Mouse (Mus musculus): ENCODE measurements around the gene Mcub.
A peak's percentile ranks its signal among the peaks of the same experiment; 100 is the strongest.

The Mcub gene

GRCm38 (mm10) chr3:129949158-129949773, 20.7 kb downstream of the Mcub start:
- peak; percentile 4 for DNase-seq (ENCODE audit: low spot score)

GRCm38 (mm10) chr3:129948359-129948758, 21.6 kb downstream of the Mcub start:
- peak; percentile 47 for DNase-seq (ENCODE audit: low spot score)

GRCm38 (mm10) chr3:129946217-129946914, 23.6 kb downstream of the Mcub start:
- no peak for DNase-seq (ENCODE audit: low spot score)

- DNase-seq (ENCODE audit: low spot score), result peak; percentile 35
Measured at GRCm38 (mm10) chr3:129943813-129944212, 26.2 kb downstream of the Mcub start.

- DNase-seq (ENCODE audit: low spot score), result no peak
Measured at GRCm38 (mm10) chr3:129941291-129941690, 28.7 kb downstream of the Mcub start.

GRCm38 (mm10) chr3:129940780-129941179, 29.2 kb downstream of the Mcub start:
- DNase-seq (ENCODE audit: low spot score), result no peak

GRCm38 (mm10) chr3:129939058-129939457, 30.9 kb downstream of the Mcub start:
- DNase-seq (ENCODE audit: low spot score), result no peak

- no peak for DNase-seq (ENCODE audit: low spot score)
Measured at GRCm38 (mm10) chr3:129937848-129938247, 32.2 kb downstream of the Mcub start.

- DNase-seq (ENCODE audit: low spot score), result no peak
Measured at GRCm38 (mm10) chr3:129936561-129936960, 33.4 kb downstream of the Mcub start.

- DNase-seq (ENCODE audit: low spot score), result no peak
Measured at GRCm38 (mm10) chr3:129932443-129932842, 37.6 kb downstream of the Mcub start.

- no peak for DNase-seq (ENCODE audit: low spot score)
Measured at GRCm38 (mm10) chr3:129930213-129930778, 39.7 kb downstream of the Mcub start.

GRCm38 (mm10) chr3:129925861-129926260, 44.1 kb downstream of the Mcub start:
- no peak for DNase-seq (ENCODE audit: low spot score)

GRCm38 (mm10) chr3:129923581-129923980, 46.4 kb downstream of the Mcub start:
- no peak for DNase-seq (ENCODE audit: low spot score)

GRCm38 (mm10) chr3:129918434-129918833, 51.6 kb downstream of the Mcub start:
- DNase-seq (ENCODE audit: low spot score), result peak; percentile 69

- DNase-seq (ENCODE audit: low spot score), result no peak
Measured at GRCm38 (mm10) chr3:129917424-129917823, 52.6 kb downstream of the Mcub start.

- no peak for DNase-seq (ENCODE audit: low spot score)
Measured at GRCm38 (mm10) chr3:129913241-129913640, 56.8 kb downstream of the Mcub start.

GRCm38 (mm10) chr3:129912025-129912424, 58.0 kb downstream of the Mcub start:
- DNase-seq (ENCODE audit: low spot score), result no peak

- DNase-seq (ENCODE audit: low spot score), result no peak
Measured at GRCm38 (mm10) chr3:129904381-129905132, 65.4 kb downstream of the Mcub start.

GRCm38 (mm10) chr3:129903866-129904265, 66.1 kb downstream of the Mcub start:
- DNase-seq (ENCODE audit: low spot score), result no peak

- DNase-seq (ENCODE audit: low spot score), result no peak
Measured at GRCm38 (mm10) chr3:129903369-129903768, 66.6 kb downstream of the Mcub start.

GRCm38 (mm10) chr3:129901271-129901809, 68.7 kb downstream of the Mcub start, which contains the start of gene Casp6:
Casp6 (plus strand) TSS chr3:129901425.
- DNase-seq (ENCODE audit: low spot score), result peak; percentile 88

GRCm38 (mm10) chr3:129898886-129899285, 71.1 kb downstream of the Mcub start:
- DNase-seq (ENCODE audit: low spot score), result no peak

All from lung, postnatal 25 days (tissue).